Mouse (Mus musculus) urinary bladder, adult 18-20 months (tissue): ENCODE data around the gene Rhobtb1.

ENCODE experiments used
- DNase-seq, 2 experiments: peaks; one replicate each; pipeline ENCODE4 v3.0.0; 2022; ENCODE audit warnings: low spot score in 2 of 2, mixed read lengths in 2 of 2

The Rhobtb1 gene

GRCm38 (mm10) chr10:69210659-69211058, 59.4 kb downstream of the Rhobtb1 start:
- DNase-seq, result no peak

- peak in 1 of 2 experiments; percentile 23 for DNase-seq
These were observed 60.3 kb downstream of the Rhobtb1 start for GRCm38 (mm10) chr10:69211560-69211959.

GRCm38 (mm10) chr10:69211976-69212375, 60.7 kb downstream of the Rhobtb1 start:
- DNase-seq, result peak; percentile 31 to 34

GRCm38 (mm10) chr10:69212542-69213440, 61.6 kb downstream of the Rhobtb1 start, which contains the start of gene A930033H14Rik:
Gene A930033H14Rik (minus strand): TSS chr10:69213098.
- DNase-seq, result peak; percentile 78 to 80

- DNase-seq, result peak in 1 of 2 experiments; percentile 20
These were observed 62.2 kb downstream of the Rhobtb1 start for GRCm38 (mm10) chr10:69213451-69213877.

- DNase-seq, result peak in 1 of 2 experiments; percentile 13
These were observed 62.8 kb downstream of the Rhobtb1 start for GRCm38 (mm10) chr10:69213986-69214385.

GRCm38 (mm10) chr10:69217127-69217690, 66.0 kb downstream of the Rhobtb1 start:
- DNase-seq, result no peak

- peak in 1 of 2 experiments; percentile 55 for DNase-seq
These were observed 67.4 kb downstream of the Rhobtb1 start for GRCm38 (mm10) chr10:69218458-69219288.

GRCm38 (mm10) chr10:69219289-69219626, 68.0 kb downstream of the Rhobtb1 start:
- no peak for DNase-seq

GRCm38 (mm10) chr10:69220296-69220695, 69.1 kb downstream of the Rhobtb1 start:
- no peak for DNase-seq

- DNase-seq, result no peak
These were observed 69.9 kb downstream of the Rhobtb1 start for GRCm38 (mm10) chr10:69221148-69221547.

GRCm38 (mm10) chr10:69221955-69222354, 70.7 kb downstream of the Rhobtb1 start:
- DNase-seq, result no peak

- no peak for DNase-seq
These were observed 72.0 kb downstream of the Rhobtb1 start for GRCm38 (mm10) chr10:69223232-69223631.

- DNase-seq, result no peak
These were observed 73.0 kb downstream of the Rhobtb1 start for GRCm38 (mm10) chr10:69224276-69224675.

- DNase-seq, result no peak
These were observed 74.2 kb downstream of the Rhobtb1 start for GRCm38 (mm10) chr10:69225471-69225870.

GRCm38 (mm10) chr10:69225951-69226350, 74.7 kb downstream of the Rhobtb1 start:
- DNase-seq, result no peak

- DNase-seq, result no peak
These were observed 86.0 kb downstream of the Rhobtb1 start for GRCm38 (mm10) chr10:69237185-69237584.

GRCm38 (mm10) chr10:69237781-69238180, 86.5 kb downstream of the Rhobtb1 start:
- DNase-seq, result no peak

- DNase-seq, result no peak
These were observed 87.1 kb downstream of the Rhobtb1 start for GRCm38 (mm10) chr10:69238311-69238710.

GRCm38 (mm10) chr10:69240530-69240929, 89.3 kb downstream of the Rhobtb1 start:
- no peak for DNase-seq

GRCm38 (mm10) chr10:69245151-69245550, 93.9 kb downstream of the Rhobtb1 start:
- no peak for DNase-seq
